Mouse (Mus musculus) embryonic facial prominence, embryonic 11.5 days (tissue): Measurements from ENCODE around the gene Cntnap2. TPM values are rescaled to one million over a fixed set of nuclear protein-coding genes. Genes with fewer than 3 reads are reported as not detected.

Experiments used
- ATAC-seq: fragments of 200-750 bp; cut with Nextera tagmentation; replicated peaks from 2 replicates; pipeline ENCODE4 v1.8.0; 2017; ENCODE audit warnings: low read depth; ENCODE audit not compliant: insufficient number of reproducible peaks, low FRiP score, low TSS enrichment
- DNase-seq: peaks from one replicate; pipeline ENCODE4 v3.0.0-alpha.2; 2015; ENCODE audit warnings: low spot score
- H3K27ac ChIP-seq: fragments of 300-500 bp; sonication (generic); replicated peaks from 2 replicates; pipeline ENCODE4 v1.5.1; 2014; ENCODE audit warnings: mild to moderate bottlenecking, low read depth, low read length, control low read depth
- H3K27me3 ChIP-seq: fragments of 300-500 bp; sonication (generic); 2 replicates; pipeline ENCODE4 v1.6.1; 2014; ENCODE audit warnings: mild to moderate bottlenecking, low read length, moderate library complexity, mixed read lengths; ENCODE audit not compliant: control insufficient read depth, insufficient read depth
- H3K36me3 ChIP-seq: fragments of 300-500 bp; sonication (generic); replicated peaks from 2 replicates; pipeline ENCODE4 v1.6.1; 2014; ENCODE audit warnings: low read depth, mild to moderate bottlenecking, low read length, moderate library complexity, mixed read lengths; ENCODE audit not compliant: control insufficient read depth, insufficient read depth
- H3K4me1 ChIP-seq: fragments of 300-500 bp; sonication (generic); 2 replicates; pipeline ENCODE4 v1.6.1; 2014; ENCODE audit warnings: low read length, mixed read lengths; ENCODE audit not compliant: control insufficient read depth, insufficient read depth
- H3K4me2 ChIP-seq: fragments of 300-500 bp; sonication (generic); 2 replicates; pipeline ENCODE4 v1.6.1; 2014; ENCODE audit warnings: low read depth, mild to moderate bottlenecking, control low read depth, low read length, moderate library complexity
- H3K4me3 ChIP-seq: fragments of 300-500 bp; sonication (generic); 2 replicates; pipeline ENCODE4 v1.5.1; 2014; ENCODE audit warnings: low read depth, low read length, control low read depth
- H3K9ac ChIP-seq: fragments of 300-500 bp; sonication (generic); replicated peaks from 2 replicates; pipeline ENCODE4 v1.6.1; 2014; ENCODE audit warnings: mild to moderate bottlenecking, control low read depth, low read length
- H3K9me3 ChIP-seq: fragments of 300-500 bp; sonication (generic); replicated peaks from 2 replicates; pipeline ENCODE4 v1.6.1; 2016; ENCODE audit warnings: mild to moderate bottlenecking, low read length, inconsistent platforms, mixed read lengths; ENCODE audit not compliant: control insufficient read depth
- WGBS: fragments of 180-500 bp; shearing (Covaris S2); extraction: QIAGEN DNeasy Blood & Tissue Kit; methylation state at CpG from one replicate; pipeline ENCODE4 v1.1.7; 2014; 5-methylcytosine and 5-hydroxymethylcytosine counted together
- polyA plus RNA-seq: library from polyadenylated mRNA; unstranded; fragments of >200 nt; fragmentation: Nextera tagmentation; extraction: Ambion mirVana; gene quantifications from 2 replicates; pipeline ENCODE4 v1.2.1, GENCODE M21; 2014

The Cntnap2 gene
- polyA plus RNA-seq, 1 experiment from 2014 or later, result 6.7 TPM

GRCm38 (mm10) chr6:47304848-47305490 is 2245.8 kb downstream of the Cntnap2 start:
- H3K4me3 ChIP-seq, result no peak overlapping the region
- 53% methylated on average over 11 of the region's 11 CpGs for WGBS
- no peaks in the 10 kb centered on the region for H3K36me3 ChIP-seq
- DNase-seq, result no peak
- H3K9ac ChIP-seq, result no peak overlapping the region
- no peak overlapping the region for H3K4me2 ChIP-seq
- H3K9me3 ChIP-seq, result no peaks in the 10 kb centered on the region
- no peaks in the 10 kb centered on the region for H3K4me1 ChIP-seq
- no peak overlapping the region for H3K27ac ChIP-seq
- no peak for ATAC-seq
- no peaks in the 10 kb centered on the region for H3K27me3 ChIP-seq

- no peak for ATAC-seq
- WGBS, result 58% methylated on average over 8 of the region's 8 CpGs
- H3K27ac ChIP-seq, result no peak overlapping the region
- H3K4me3 ChIP-seq, result no peak overlapping the region
- H3K36me3 ChIP-seq, result no peaks in the 10 kb centered on the region
- H3K9ac ChIP-seq, result no peak overlapping the region
- no peak for DNase-seq
- H3K27me3 ChIP-seq, result no peaks in the 10 kb centered on the region
- H3K9me3 ChIP-seq, result no peaks in the 10 kb centered on the region
- no peak overlapping the region for H3K4me2 ChIP-seq
- H3K4me1 ChIP-seq, result no peaks in the 10 kb centered on the region
These were observed 2247.1 kb downstream of the Cntnap2 start for GRCm38 (mm10) chr6:47306065-47306798.

- ATAC-seq, result no peak
- no peak for DNase-seq
- H3K4me1 ChIP-seq, result no peaks in the 10 kb centered on the region
- 84% methylated on average over 12 of the region's 12 CpGs for WGBS
- H3K4me2 ChIP-seq, result no peak overlapping the region
- H3K27ac ChIP-seq, result no peak overlapping the region
- no peaks in the 10 kb centered on the region for H3K9me3 ChIP-seq
- no peaks in the 10 kb centered on the region for H3K27me3 ChIP-seq
- H3K36me3 ChIP-seq, result no peaks in the 10 kb centered on the region
- no peak overlapping the region for H3K9ac ChIP-seq
- no peak overlapping the region for H3K4me3 ChIP-seq
These were observed 2247.8 kb downstream of the Cntnap2 start for GRCm38 (mm10) chr6:47306954-47307353.

GRCm38 (mm10) chr6:47314507-47315334 is 2255.6 kb downstream of the Cntnap2 start:
- no peak overlapping the region for H3K27ac ChIP-seq
- H3K9me3 ChIP-seq, result no peaks in the 10 kb centered on the region
- H3K4me2 ChIP-seq, result peak overlapping the region; percentile 19; the same call in 1 of the 2 replicates
- H3K36me3 ChIP-seq, result no peaks in the 10 kb centered on the region
- no peak overlapping the region for H3K9ac ChIP-seq
- ATAC-seq (no peak; the same call in 1 of the 2 replicates), DNase-seq (peak; percentile 75)
- no peak overlapping the region for H3K4me3 ChIP-seq
- H3K4me1 ChIP-seq, result no peaks in the 10 kb centered on the region
- WGBS, result 55% methylated on average over 15 of the region's 15 CpGs
- no peaks in the 10 kb centered on the region for H3K27me3 ChIP-seq

GRCm38 (mm10) chr6:47315454-47315853 is 2256.3 kb downstream of the Cntnap2 start:
- Histone ChIP-seq H3K9me3 (no peaks in the 10 kb centered on the region), H3K4me3 (no peak overlapping the region), H3K9ac (no peak overlapping the region), H3K4me1 (no peaks in the 10 kb centered on the region), H3K36me3 (no peaks in the 10 kb centered on the region), H3K27ac (no peak overlapping the region), H3K4me2 (no peak overlapping the region), H3K27me3 (no peaks in the 10 kb centered on the region)
- ATAC-seq (no peak), DNase-seq (no peak)
- 58% methylated on average over 2 of the region's 2 CpGs for WGBS

- DNase-seq, result no peak
- Histone ChIP-seq H3K9me3 (no peaks in the 10 kb centered on the region), H3K9ac (no peak overlapping the region), H3K27me3 (no peaks in the 10 kb centered on the region), H3K27ac (no peak overlapping the region), H3K4me2 (no peak overlapping the region), H3K4me1 (no peaks in the 10 kb centered on the region), H3K36me3 (no peaks in the 10 kb centered on the region), H3K4me3 (no peak overlapping the region)
- ATAC-seq, result no peak
These were observed 2258.1 kb downstream of the Cntnap2 start for GRCm38 (mm10) chr6:47317253-47317652.

GRCm38 (mm10) chr6:47318705-47319104 is 2259.5 kb downstream of the Cntnap2 start:
- H3K27ac ChIP-seq, result no peak overlapping the region
- WGBS, result 6% methylated on average over 6 of the region's 6 CpGs
- peak overlapping the region; percentile 10; the same call in 1 of the 2 replicates for H3K4me2 ChIP-seq
- H3K27me3 ChIP-seq, result no peaks in the 10 kb centered on the region
- no peak overlapping the region for H3K9ac ChIP-seq
- DNase-seq (peak; percentile 50), ATAC-seq (no peak)
- no peaks in the 10 kb centered on the region for H3K9me3 ChIP-seq
- no peaks in the 10 kb centered on the region for H3K4me1 ChIP-seq
- no peaks in the 10 kb centered on the region for H3K36me3 ChIP-seq
- no peak overlapping the region for H3K4me3 ChIP-seq
